ENCODE assay signal across 29 mouse cellular contexts in the genomic region with DNA sequence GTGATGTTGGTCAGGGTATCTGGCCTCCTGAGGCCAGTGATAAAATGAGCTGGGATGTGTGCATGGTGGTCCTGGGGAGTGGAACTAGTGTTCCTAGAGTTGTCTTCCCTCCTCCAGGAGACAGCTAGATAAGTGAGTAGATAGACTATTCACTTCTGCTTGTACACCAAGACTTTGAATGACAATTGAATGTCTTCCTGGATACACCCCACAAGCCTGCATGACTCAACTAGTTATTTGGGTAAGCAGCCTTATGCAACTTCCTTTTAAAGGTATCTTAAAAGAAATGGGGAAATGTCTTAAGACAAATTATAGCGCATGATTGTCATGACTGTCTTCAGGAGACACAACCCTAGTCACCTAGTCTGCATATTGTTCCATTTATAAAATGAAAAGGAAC.
DNase-seq lines count a peak whose midpoint lies in the region; ATAC-seq lines count a peak whose summit lies in the region.
"Had no signal": no experiment of that assay in that cellular context is flagged by ENCODE, and none has a peak within 500 bp of the region (broad histone marks: within the 10 kb centered on the region; RNA-seq: fewer than 3 reads in every experiment).

No protein-coding gene starts in this region.

- no peak overlapping the region for H3K9ac ChIP-seq in forebrain, embryonic 13.5 days
- H3K9ac ChIP-seq in midbrain, embryonic 16.5 days (ENCODE audit: low read depth, low read length), result no peak overlapping the region
- H3K9ac ChIP-seq: hindbrain, embryonic 14.5 days; limb, embryonic 13.5 days; liver, embryonic 12.5 days; liver, postnatal 0 days; neural tube, embryonic 13.5 days; stomach, embryonic 15.5 days had no signal

- no peak overlapping the region for H3K4me3 ChIP-seq in forebrain, embryonic 13.5 days
- no peak overlapping the region for H3K4me3 ChIP-seq in midbrain, embryonic 16.5 days (ENCODE audit: low read depth, low read length)
- H3K4me3 ChIP-seq: layer of hippocampus, adult 2 months; left cerebral cortex, adult 2 months; limb, embryonic 13.5 days; liver, embryonic 12.5 days; midbrain, embryonic 10.5 days; neural tube, embryonic 13.5 days; stomach, embryonic 15.5 days had no signal

- H3K4me1 ChIP-seq in forebrain, embryonic 13.5 days, result no peaks in the 10 kb centered on the region
- H3K4me1 ChIP-seq in midbrain, embryonic 16.5 days (ENCODE audit: control insufficient read depth, insufficient read depth, low read length), result no peaks in the 10 kb centered on the region
- H3K4me1 ChIP-seq: limb, embryonic 13.5 days; liver, embryonic 12.5 days; midbrain, embryonic 10.5 days; neural tube, embryonic 13.5 days; stomach, embryonic 15.5 days had no signal

- no peaks in the 10 kb centered on the region for H3K9me3 ChIP-seq in forebrain, embryonic 13.5 days (replicated peaks)
- no peaks in the 10 kb centered on the region for H3K9me3 ChIP-seq in midbrain, embryonic 16.5 days (replicated peaks; ENCODE audit: control insufficient read depth, low read length, poor library complexity, severe bottlenecking)
- H3K9me3 ChIP-seq: limb, embryonic 13.5 days; liver, embryonic 12.5 days; midbrain, embryonic 10.5 days; neural tube, embryonic 13.5 days; stomach, embryonic 15.5 days had no signal

- 97% methylated on average over 1 of the region's 1 CpGs for WGBS in forebrain, embryonic 13.5 days
- 97% methylated on average over 1 of the region's 1 CpGs for WGBS in midbrain, embryonic 16.5 days

- DNase-seq in lung, postnatal 36 days, result peak; percentile 27
- no peak for DNase-seq in lung, postnatal 14 days
- DNase-seq in c-Kit-positive CD71-negative TER-119-negative erythroid progenitor cells, embryonic 14.5 days (ENCODE audit: low read depth), result peak; percentile 33
- no peak for DNase-seq in liver
- DNase-seq: adrenal gland, adult 8-10 months; cerebellum, adult 2 months; cerebellum, postnatal 14 days; gastrocnemius, postnatal 25 days; heart, adult 18-20 months; heart, postnatal 4 days; kidney, adult 9 months; kidney, postnatal 14 days; liver, postnatal 0 days; lung, postnatal 10 days had no signal

- no peak overlapping the region for H3K27ac ChIP-seq in forebrain, embryonic 13.5 days
- no peak overlapping the region for H3K27ac ChIP-seq in midbrain, embryonic 16.5 days (ENCODE audit: low read length)
- H3K27ac ChIP-seq: hindbrain, embryonic 14.5 days; layer of hippocampus, adult 2 months; left cerebral cortex, adult 2 months; limb, embryonic 13.5 days; liver, embryonic 12.5 days; midbrain, embryonic 10.5 days; neural tube, embryonic 13.5 days; stomach, embryonic 15.5 days had no signal

- H3K4me2 ChIP-seq in forebrain, embryonic 13.5 days, result no peak overlapping the region
- no peak overlapping the region for H3K4me2 ChIP-seq in midbrain, embryonic 16.5 days (ENCODE audit: low read length)
- H3K4me2 ChIP-seq: heart, embryonic 11.5 days; hindbrain, embryonic 14.5 days; limb, embryonic 13.5 days; liver, embryonic 12.5 days; neural tube, embryonic 13.5 days; stomach, embryonic 15.5 days had no signal

- peak; percentile 99 for ATAC-seq in megakaryocyte, adult 5-6 weeks (ENCODE audit: poor library complexity, severe bottlenecking)
- no peak for ATAC-seq in forebrain, embryonic 13.5 days
- ATAC-seq in midbrain, embryonic 16.5 days, result no peak
- ATAC-seq: CD4-positive, CD25-positive, alpha-beta regulatory T cell, adult 4 months; forebrain, embryonic 14.5 days; intestine, postnatal 0 days; liver, embryonic 12.5 days; liver, postnatal 0 days had no signal

- no peaks in the 10 kb centered on the region for H3K27me3 ChIP-seq in forebrain, embryonic 13.5 days
- no peaks in the 10 kb centered on the region for H3K27me3 ChIP-seq in midbrain, embryonic 16.5 days (ENCODE audit: control insufficient read depth, insufficient read depth, low read depth, low read length)
- H3K27me3 ChIP-seq: limb, embryonic 13.5 days; liver, embryonic 12.5 days; neural tube, embryonic 13.5 days; stomach, embryonic 15.5 days had no signal

- no peaks in the 10 kb centered on the region for H3K36me3 ChIP-seq in forebrain, embryonic 13.5 days (ENCODE audit: poor library complexity, severe bottlenecking)
- no peaks in the 10 kb centered on the region for H3K36me3 ChIP-seq in midbrain, embryonic 16.5 days (ENCODE audit: control insufficient read depth, insufficient read depth, low read length)
- H3K36me3 ChIP-seq: limb, embryonic 13.5 days; liver, embryonic 12.5 days; midbrain, embryonic 10.5 days; neural tube, embryonic 13.5 days; stomach, embryonic 15.5 days had no signal

Comparison
In these comparisons a context has a peak if more than half of its experiments do, and no peak if none do; other contexts are left out.
1. DNase-seq: peak in lung, postnatal 36 days (single experiment) and c-Kit-positive CD71-negative TER-119-negative erythroid progenitor cells, embryonic 14.5 days (single experiment); none in lung, postnatal 14 days (single experiment) and liver (single experiment).